Mouse (Mus musculus): ENCODE data around the gene Txn1. TPM values are rescaled to one million over a fixed set of nuclear protein-coding genes. Genes with fewer than 3 reads are reported as not detected.

The Txn1 gene
- polyA plus RNA-seq (2015; fragmentation: Nextera tagmentation; extraction: Ambion mirVana): 285 and 307 TPM in 2 replicates

DNA sequence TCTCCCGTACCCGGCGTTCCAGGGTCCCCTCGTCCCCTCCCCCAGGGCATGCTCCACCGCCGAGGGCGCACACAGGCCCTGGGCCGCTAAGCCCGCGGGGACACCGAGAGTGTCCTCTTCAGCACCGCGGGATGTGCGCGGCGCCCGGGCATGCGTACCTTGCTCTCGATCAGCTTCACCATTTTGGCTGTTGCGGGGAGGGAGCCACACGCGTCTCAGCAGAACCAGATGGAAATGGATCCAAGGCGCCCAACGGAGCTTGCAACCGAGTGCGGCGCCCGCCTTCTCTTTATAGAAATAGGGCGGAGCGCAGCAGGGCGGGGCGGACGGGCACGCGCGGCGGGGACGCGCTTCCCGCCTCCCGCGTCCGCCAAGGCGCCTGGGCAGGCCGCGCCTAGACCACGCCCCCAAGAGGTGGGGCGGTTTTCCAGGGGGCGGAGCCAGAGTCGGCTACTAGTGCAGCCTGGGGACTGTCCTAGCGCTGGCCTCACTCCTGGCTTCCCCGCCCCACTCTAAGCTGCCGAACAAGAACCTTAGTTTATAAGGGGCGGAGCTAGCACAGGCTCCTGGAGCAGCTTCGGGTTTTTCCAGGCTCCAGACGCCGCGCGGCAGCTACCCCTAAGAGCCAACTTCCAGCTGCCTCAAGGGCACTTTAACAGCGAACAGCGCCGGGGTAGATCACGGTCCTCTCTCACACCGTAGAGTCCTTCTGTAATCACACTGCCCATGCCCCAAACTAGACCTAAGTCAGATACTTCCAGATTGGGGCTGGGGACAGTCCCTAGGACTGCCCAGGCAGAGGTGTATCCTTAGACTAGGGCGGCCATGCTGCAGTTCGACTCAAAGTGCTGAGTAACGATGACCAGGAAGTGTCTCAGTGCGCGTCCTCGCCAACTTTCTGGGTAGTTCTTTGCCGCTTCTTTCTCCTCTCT, at the start of gene Txn1:
Txn1 (minus strand) TSS at position 383 of the 932 bp plus-strand sequence.
- Histone ChIP-seq H3K9me3 (no peaks in the 10 kb centered on the region), H3K9ac (replicated peaks) (peak within 1 kb of the TSS; percentile 90), H3K36me3 (peaks cover 9% of the 10 kb centered on the region), H3K27ac (replicated peaks) (peak within 1 kb of the TSS; percentile 89), H3K4me2 (replicated peaks) (peak within 1 kb of the TSS; percentile 71), H3K27me3 (no peaks in the 10 kb centered on the region), H3K4me3 (peak within 1 kb of the TSS; percentile 93), H3K4me1 (peaks cover 24% of the 10 kb centered on the region)
- ATAC-seq (replicated peaks): peak; percentile 96
- under 1% methylated on average over 71 of the region's 71 CpGs for WGBS

DNA sequence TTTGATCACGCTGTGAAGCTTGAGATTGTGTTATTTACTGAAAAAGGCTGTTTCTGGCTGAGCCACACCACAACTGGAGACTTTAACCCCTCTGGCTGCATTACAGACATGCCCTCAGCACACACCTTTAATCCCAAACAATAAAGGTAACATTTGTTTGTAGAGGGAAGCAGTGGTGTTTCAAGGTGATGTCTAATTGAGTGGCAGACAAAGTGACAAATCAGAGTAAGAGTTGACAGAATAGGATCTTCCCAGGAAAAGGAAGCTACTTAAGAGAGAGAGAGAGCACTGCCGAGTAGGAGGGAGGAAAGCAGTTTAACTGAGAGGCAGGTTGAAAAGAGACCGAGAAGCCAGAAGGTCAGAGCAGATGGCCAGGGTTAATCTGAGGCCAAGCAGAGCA, 47.3 kb upstream of the Txn1 start:
- H3K27ac ChIP-seq (replicated peaks): no peak overlapping the region
- no peak for ATAC-seq (replicated peaks)
- no peak overlapping the region for H3K4me3 ChIP-seq
- no peaks in the 10 kb centered on the region for H3K27me3 ChIP-seq
- no peaks in the 10 kb centered on the region for H3K36me3 ChIP-seq
- no peak overlapping the region for H3K9ac ChIP-seq (replicated peaks)
- 73% methylated on average over 3 of the region's 3 CpGs for WGBS
- no peaks in the 10 kb centered on the region for H3K4me1 ChIP-seq
- no peak overlapping the region for H3K4me2 ChIP-seq (replicated peaks)
- no peaks in the 10 kb centered on the region for H3K9me3 ChIP-seq

DNA sequence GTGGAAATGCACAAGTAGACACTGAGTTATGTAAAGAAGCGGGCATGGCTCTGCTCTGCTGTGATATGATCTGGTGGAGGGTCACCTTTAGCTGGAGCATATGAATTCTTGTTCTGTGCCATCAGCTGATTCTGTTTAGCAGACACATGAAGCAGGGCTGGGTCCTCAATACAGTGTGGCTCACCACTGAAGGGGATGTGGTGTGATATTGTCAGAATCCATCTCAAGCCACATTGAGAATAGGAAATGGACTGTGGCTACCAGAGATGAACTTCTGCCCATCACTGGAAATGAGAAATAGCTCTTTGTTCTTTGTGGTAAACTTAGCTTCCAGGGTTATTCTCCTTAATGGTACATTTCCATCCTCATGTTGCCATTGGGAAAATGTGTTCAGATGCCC, 35.2 kb upstream of the Txn1 start:
- Histone ChIP-seq H3K4me2 (replicated peaks) (no peak overlapping the region), H3K27me3 (no peaks in the 10 kb centered on the region), H3K9me3 (no peaks in the 10 kb centered on the region), H3K4me1 (no peaks in the 10 kb centered on the region), H3K27ac (replicated peaks) (no peak overlapping the region), H3K4me3 (no peak overlapping the region), H3K36me3 (no peaks in the 10 kb centered on the region), H3K9ac (replicated peaks) (no peak overlapping the region)
- ATAC-seq (replicated peaks): no peak
- 82% methylated on average over 1 of the region's 1 CpGs for WGBS

DNA sequence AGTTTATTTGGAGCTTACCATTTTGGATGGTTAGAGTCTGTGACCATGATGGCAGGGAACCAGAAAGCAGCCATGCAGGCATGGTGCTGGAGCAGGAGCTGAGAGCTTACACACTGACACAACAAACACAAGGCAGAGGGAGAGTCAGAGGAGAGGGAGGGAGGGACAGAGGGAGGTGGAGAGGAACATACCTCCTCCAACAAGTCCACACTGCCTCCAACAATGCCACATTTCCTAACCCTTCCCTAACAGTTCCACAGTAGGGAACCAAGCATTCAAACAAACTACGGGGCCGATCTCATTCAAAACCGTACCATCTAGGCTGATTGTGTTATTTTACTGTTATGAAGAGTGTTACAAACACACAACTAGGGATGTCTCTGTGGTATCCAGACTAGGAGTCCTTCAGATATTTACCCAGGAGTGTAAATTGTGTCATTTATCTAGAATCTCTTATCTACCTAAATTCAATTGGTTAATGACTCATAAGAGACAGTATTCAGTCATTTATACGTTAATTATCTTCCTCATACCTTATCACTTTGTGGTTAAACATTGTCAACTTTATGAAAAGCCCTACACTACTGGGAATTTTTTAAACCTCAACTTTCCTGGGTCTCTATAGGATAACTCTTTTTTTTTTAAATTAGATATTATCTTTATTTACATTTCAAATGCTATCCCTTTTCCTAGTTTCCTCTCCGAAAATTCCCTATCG, 18.3 kb upstream of the Txn1 start:
- 92% methylated on average over 6 of the region's 6 CpGs for WGBS
- Histone ChIP-seq H3K9ac (replicated peaks) (no peak overlapping the region), H3K4me3 (no peak overlapping the region), H3K4me1 (no peaks in the 10 kb centered on the region), H3K36me3 (no peaks in the 10 kb centered on the region), H3K4me2 (replicated peaks) (no peak overlapping the region), H3K9me3 (no peaks in the 10 kb centered on the region), H3K27ac (replicated peaks) (no peak overlapping the region), H3K27me3 (no peaks in the 10 kb centered on the region)
- ATAC-seq (replicated peaks): no peak

DNA sequence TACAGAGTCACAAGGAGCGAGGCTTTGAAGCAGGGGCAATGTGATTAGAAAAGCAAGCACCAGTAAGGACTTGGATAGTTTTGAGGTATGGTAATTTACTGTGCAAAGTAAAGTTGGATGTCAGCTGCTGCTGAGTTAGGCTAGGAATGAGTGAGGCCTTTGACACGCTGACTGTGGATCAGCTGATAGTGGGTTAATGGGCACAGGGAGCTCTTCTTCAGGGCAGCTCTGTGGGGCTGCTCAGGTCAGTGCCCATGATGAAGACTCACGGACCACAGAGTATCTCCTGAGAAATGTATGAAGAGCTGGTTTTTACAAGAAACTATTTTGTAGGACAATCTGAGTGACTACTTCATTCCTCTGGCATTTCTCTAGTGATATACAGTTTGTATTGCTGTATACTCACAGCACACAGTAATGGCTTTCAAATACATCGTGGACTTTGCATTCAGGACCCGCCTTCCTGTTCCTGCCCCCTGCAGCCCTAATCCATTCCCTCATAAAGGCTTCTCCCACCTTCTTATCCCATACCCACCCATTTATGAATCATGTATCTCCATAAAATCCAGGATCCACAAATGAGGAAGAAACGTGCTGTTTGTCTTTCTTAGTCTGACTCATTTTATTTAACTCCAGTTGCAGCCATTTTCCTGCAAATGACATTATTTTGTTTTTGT, 17.5 kb upstream of the Txn1 start:
- H3K4me2 ChIP-seq (replicated peaks): no peak overlapping the region
- no peak overlapping the region for H3K4me3 ChIP-seq
- H3K36me3 ChIP-seq: no peaks in the 10 kb centered on the region
- H3K4me1 ChIP-seq: no peaks in the 10 kb centered on the region
- no peak overlapping the region for H3K27ac ChIP-seq (replicated peaks)
- H3K27me3 ChIP-seq: no peaks in the 10 kb centered on the region
- no peak for ATAC-seq (replicated peaks)
- H3K9me3 ChIP-seq: no peaks in the 10 kb centered on the region
- H3K9ac ChIP-seq (replicated peaks): no peak overlapping the region
- WGBS: 79% methylated on average over 6 of the region's 6 CpGs

DNA sequence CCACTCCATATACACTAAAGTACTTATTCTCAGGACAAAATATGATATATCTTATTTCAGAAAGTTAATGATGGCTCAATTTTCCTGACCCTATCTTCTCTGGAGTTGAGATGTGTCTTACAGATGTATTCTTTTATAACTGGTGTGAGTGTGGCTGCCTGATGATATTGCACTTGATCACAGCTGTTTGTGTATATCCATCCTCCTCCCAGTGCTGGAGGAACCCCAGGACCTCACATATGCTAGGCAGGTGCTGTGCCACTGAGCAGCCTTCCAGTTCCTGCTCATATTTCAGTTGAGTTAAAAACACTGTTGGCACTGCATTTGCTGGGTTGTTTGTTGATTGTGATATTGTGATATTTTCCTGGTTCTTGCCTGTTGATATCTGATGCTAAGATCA, 14.1 kb upstream of the Txn1 start:
- Histone ChIP-seq H3K4me1 (no peaks in the 10 kb centered on the region), H3K9ac (replicated peaks) (no peak overlapping the region), H3K4me2 (replicated peaks) (no peak overlapping the region), H3K4me3 (no peak overlapping the region), H3K36me3 (no peaks in the 10 kb centered on the region), H3K9me3 (no peaks in the 10 kb centered on the region), H3K27ac (replicated peaks) (no peak overlapping the region), H3K27me3 (no peaks in the 10 kb centered on the region)
- no peak for ATAC-seq (replicated peaks)

DNA sequence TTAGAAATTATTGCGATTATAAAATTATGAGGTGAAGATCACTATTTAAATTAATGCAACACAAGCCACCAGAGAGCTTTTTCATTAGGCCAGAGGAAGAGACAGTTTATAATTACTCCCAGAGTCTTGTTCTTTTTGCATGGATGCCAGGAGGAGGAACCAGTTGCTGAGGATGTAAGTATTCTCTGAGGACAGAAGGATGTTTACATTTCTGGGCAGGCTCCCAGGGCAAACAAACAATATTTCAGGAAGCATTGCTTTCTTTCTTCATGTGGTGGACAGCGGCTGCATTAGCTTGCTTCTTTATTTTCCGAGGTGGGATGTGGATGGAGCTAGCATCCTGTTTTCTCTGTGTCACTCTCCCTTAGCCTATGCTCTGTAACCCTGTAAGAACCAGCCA, 11.0 kb upstream of the Txn1 start:
- WGBS: 87% methylated on average over 3 of the region's 3 CpGs
- Histone ChIP-seq H3K4me3 (no peak overlapping the region), H3K4me1 (no peaks in the 10 kb centered on the region), H3K4me2 (replicated peaks) (no peak overlapping the region), H3K36me3 (no peaks in the 10 kb centered on the region), H3K9ac (replicated peaks) (no peak overlapping the region), H3K27ac (replicated peaks) (no peak overlapping the region), H3K27me3 (no peaks in the 10 kb centered on the region), H3K9me3 (no peaks in the 10 kb centered on the region)
- ATAC-seq (replicated peaks): no peak

DNA sequence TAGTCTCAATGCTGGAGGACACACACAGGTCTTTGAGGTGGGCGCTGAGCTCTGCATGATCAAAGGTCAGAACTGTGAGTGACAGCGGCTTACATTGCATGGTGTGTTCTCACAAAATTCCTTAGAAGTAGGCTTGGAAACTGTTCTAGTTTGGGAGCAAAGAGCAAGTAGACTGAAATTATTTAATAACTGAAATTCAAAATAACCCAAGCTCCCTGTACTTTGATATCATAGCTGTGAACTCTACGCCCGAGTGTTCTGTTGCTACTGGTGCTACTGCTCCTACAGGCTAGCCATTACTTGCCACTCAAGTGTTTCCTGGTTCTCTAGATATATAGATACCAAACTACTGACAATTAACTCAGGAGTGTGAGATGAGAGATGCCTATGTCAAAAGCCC, 9.3 kb upstream of the Txn1 start:
- Histone ChIP-seq H3K4me1 (no peaks in the 10 kb centered on the region), H3K36me3 (no peaks in the 10 kb centered on the region), H3K9me3 (no peaks in the 10 kb centered on the region), H3K27ac (replicated peaks) (no peak overlapping the region), H3K4me2 (replicated peaks) (no peak overlapping the region), H3K4me3 (no peak overlapping the region), H3K9ac (replicated peaks) (no peak overlapping the region), H3K27me3 (no peaks in the 10 kb centered on the region)
- no peak for ATAC-seq (replicated peaks)
- 95% methylated on average over 4 of the region's 4 CpGs for WGBS

DNA sequence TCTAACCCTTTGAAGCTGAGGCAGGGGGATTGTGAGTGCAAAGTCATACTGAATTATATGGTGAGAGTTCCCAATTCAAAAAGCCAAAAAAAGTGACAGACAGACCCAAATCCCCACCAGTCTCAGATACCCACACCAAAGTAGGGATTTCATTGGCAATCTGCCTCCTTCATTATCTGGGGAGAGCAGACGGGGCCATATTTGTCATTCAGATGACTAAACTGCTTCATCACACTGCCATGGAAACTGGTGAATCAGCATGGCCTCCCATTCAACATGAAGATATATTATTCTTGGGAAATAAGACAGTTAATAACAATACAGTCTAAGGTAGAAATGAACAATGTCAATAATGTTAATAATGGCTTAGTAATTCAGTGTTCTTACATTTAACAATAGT, 7.9 kb upstream of the Txn1 start:
- 27% methylated on average over 1 of the region's 1 CpGs for WGBS
- ATAC-seq (replicated peaks): no peak
- H3K9ac ChIP-seq (replicated peaks): no peak overlapping the region
- H3K27ac ChIP-seq (replicated peaks): no peak overlapping the region
- H3K36me3 ChIP-seq: no peaks in the 10 kb centered on the region
- H3K9me3 ChIP-seq: no peaks in the 10 kb centered on the region
- H3K4me1 ChIP-seq: no peaks in the 10 kb centered on the region
- no peak overlapping the region for H3K4me3 ChIP-seq
- no peaks in the 10 kb centered on the region for H3K27me3 ChIP-seq
- no peak overlapping the region for H3K4me2 ChIP-seq (replicated peaks)

DNA sequence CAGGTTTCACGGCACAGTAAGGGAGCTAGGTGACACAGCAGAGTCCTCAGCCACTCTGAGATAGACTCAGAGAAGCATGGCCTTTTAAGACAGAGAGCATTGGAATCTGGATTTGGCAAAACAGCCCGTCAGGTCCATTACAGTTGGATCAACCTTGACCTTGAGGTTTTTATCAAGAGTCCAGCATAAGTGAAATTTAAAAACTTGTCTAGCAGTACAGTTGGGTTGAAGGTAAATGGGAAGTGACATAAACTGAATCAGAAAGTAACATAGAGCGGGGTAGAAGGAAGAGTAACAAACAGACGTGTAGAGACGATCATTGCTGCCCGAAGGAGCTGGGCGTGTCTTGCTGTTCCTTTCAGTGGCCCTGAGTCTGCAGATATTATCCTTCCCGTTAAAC, 2.8 kb upstream of the Txn1 start:
- no peaks in the 10 kb centered on the region for H3K9me3 ChIP-seq
- H3K4me1 ChIP-seq: peaks cover 21% of the 10 kb centered on the region
- WGBS: 90% methylated on average over 8 of the region's 8 CpGs
- no peak for ATAC-seq (replicated peaks)
- no peak overlapping the region for H3K4me3 ChIP-seq
- H3K9ac ChIP-seq (replicated peaks): no peak overlapping the region
- no peak overlapping the region for H3K4me2 ChIP-seq (replicated peaks)
- H3K27me3 ChIP-seq: no peaks in the 10 kb centered on the region
- H3K27ac ChIP-seq (replicated peaks): no peak overlapping the region
- H3K36me3 ChIP-seq: no peaks in the 10 kb centered on the region

DNA sequence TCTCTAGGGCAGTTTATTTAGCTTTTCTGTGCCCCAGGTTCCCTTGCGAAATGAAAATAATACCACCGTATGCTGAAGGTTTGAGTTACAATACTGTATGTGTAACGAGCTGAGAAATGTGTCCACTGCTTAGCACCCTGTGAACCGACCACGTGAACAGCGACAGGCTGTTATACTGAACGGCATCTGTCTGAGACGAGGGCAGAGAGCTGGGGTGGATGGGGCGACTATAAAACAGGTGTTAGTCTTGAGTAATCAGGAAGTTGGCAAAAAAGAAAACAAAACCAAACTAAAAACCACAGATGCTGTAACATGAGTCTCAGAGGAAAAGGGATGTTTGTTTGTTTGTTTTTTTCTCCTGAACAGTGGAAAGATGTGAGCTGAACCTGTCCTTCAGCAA, 1.9 kb upstream of the Txn1 start:
- Histone ChIP-seq H3K9ac (replicated peaks) (no peak overlapping the region), H3K4me1 (peaks cover 24% of the 10 kb centered on the region), H3K36me3 (no peaks in the 10 kb centered on the region), H3K4me3 (no peak overlapping the region), H3K27me3 (no peaks in the 10 kb centered on the region), H3K27ac (replicated peaks) (no peak overlapping the region), H3K9me3 (no peaks in the 10 kb centered on the region), H3K4me2 (replicated peaks) (no peak overlapping the region)
- ATAC-seq (replicated peaks): no peak
- 51% methylated on average over 9 of the region's 9 CpGs for WGBS

All from forebrain, embryonic 15.5 days (tissue).